Mouse (Mus musculus) gastrocnemius, postnatal 10 days (tissue): ENCODE measurements around the gene Hspa12a. TPM values are rescaled to one million over a fixed set of nuclear protein-coding genes. Genes with fewer than 3 reads are reported as not detected.
A peak's percentile ranks its signal among the peaks of the same experiment; 100 is the strongest.
"Not testable (repeated sequence)": the region's sequence is repeated elsewhere in the genome, so short reads cannot be mapped to it uniquely, and the experiment has no call there.

Source experiments
- DNase-seq: peaks from one replicate; pipeline ENCODE4 v3.0.0; 2021; ENCODE audit warnings: mixed read lengths
- total RNA-seq, 2 experiments: library from RNA; stranded (reverse); gene quantifications; 2 replicates each; pipeline ENCODE4 v1.2.3; 2021

Hspa12a gene
- total RNA-seq, 2 experiments from 2014 or later = 16.2 to 16.8 TPM

- no peak for DNase-seq
Measured at GRCm38 (mm10) chr19:58910941-58911368, 32.5 kb downstream of the Hspa12a start.

- DNase-seq = no peak
Measured at GRCm38 (mm10) chr19:58908018-58908417, 35.4 kb downstream of the Hspa12a start.

- DNase-seq = no peak
Measured at GRCm38 (mm10) chr19:58906685-58907084, 36.8 kb downstream of the Hspa12a start.

GRCm38 (mm10) chr19:58903899-58904327 lies 39.5 kb downstream of the Hspa12a start:
- peak; percentile 94 for DNase-seq

GRCm38 (mm10) chr19:58903079-58903898 lies 40.2 kb downstream of the Hspa12a start:
- no peak for DNase-seq

- not testable (repeated sequence) for DNase-seq
Measured at GRCm38 (mm10) chr19:58900471-58900870, 43.0 kb downstream of the Hspa12a start.

GRCm38 (mm10) chr19:58896216-58896615 lies 47.2 kb downstream of the Hspa12a start:
- no peak for DNase-seq

- no peak for DNase-seq
Measured at GRCm38 (mm10) chr19:58889306-58890038, 54.0 kb downstream of the Hspa12a start.

- no peak for DNase-seq
Measured at GRCm38 (mm10) chr19:58886467-58886866, 57.0 kb downstream of the Hspa12a start.

- no peak for DNase-seq
Measured at GRCm38 (mm10) chr19:58883451-58883850, 60.0 kb downstream of the Hspa12a start.

GRCm38 (mm10) chr19:58882336-58882735 lies 61.1 kb downstream of the Hspa12a start:
- DNase-seq = no peak

GRCm38 (mm10) chr19:58879330-58879957 lies 64.0 kb downstream of the Hspa12a start:
- DNase-seq = no peak

GRCm38 (mm10) chr19:58878560-58878959 lies 64.9 kb downstream of the Hspa12a start:
- DNase-seq = no peak

GRCm38 (mm10) chr19:58873536-58873935 lies 69.9 kb downstream of the Hspa12a start:
- no peak for DNase-seq

GRCm38 (mm10) chr19:58872381-58873259 lies 70.8 kb downstream of the Hspa12a start:
- DNase-seq = no peak

- DNase-seq = no peak
Measured at GRCm38 (mm10) chr19:58871878-58872277, 71.6 kb downstream of the Hspa12a start.

GRCm38 (mm10) chr19:58866651-58867050 lies 76.8 kb downstream of the Hspa12a start:
- DNase-seq = no peak

- no peak for DNase-seq
Measured at GRCm38 (mm10) chr19:58865224-58865623, 78.2 kb downstream of the Hspa12a start.

- DNase-seq = no peak
Measured at GRCm38 (mm10) chr19:58864006-58864573, 79.4 kb downstream of the Hspa12a start.

GRCm38 (mm10) chr19:58861174-58861760 lies 82.2 kb downstream of the Hspa12a start:
- no peak for DNase-seq
